Mouse (Mus musculus) gastrocnemius, postnatal 4 days (tissue): ENCODE data around the gene Gm26938. TPM values are rescaled to one million over a fixed set of nuclear protein-coding genes. Genes with fewer than 3 reads are reported as not detected.
A peak's percentile ranks its signal among the peaks of the same experiment; 100 is the strongest.

ENCODE experiments used
- DNase-seq, 2 experiments: peaks; one replicate each; pipeline ENCODE4 v3.0.0; 2021 to 2022; ENCODE audit warnings: low spot score in 2 of 2, mixed read lengths in 2 of 2
- long read RNA-seq, 2 experiments: library from polyadenylated mRNA; stranded (forward); transcript quantifications; one replicate each; pipeline ENCODE4 v2.0.0; 2021
- total RNA-seq, 2 experiments: library from RNA; stranded (reverse); gene quantifications; 2 replicates each; pipeline ENCODE4 v1.2.3; 2021

The Gm26938 gene
- not detected for total RNA-seq
- long read RNA-seq, experiment 1: 0 reads
- long read RNA-seq, experiment 2: 0 reads

DNA sequence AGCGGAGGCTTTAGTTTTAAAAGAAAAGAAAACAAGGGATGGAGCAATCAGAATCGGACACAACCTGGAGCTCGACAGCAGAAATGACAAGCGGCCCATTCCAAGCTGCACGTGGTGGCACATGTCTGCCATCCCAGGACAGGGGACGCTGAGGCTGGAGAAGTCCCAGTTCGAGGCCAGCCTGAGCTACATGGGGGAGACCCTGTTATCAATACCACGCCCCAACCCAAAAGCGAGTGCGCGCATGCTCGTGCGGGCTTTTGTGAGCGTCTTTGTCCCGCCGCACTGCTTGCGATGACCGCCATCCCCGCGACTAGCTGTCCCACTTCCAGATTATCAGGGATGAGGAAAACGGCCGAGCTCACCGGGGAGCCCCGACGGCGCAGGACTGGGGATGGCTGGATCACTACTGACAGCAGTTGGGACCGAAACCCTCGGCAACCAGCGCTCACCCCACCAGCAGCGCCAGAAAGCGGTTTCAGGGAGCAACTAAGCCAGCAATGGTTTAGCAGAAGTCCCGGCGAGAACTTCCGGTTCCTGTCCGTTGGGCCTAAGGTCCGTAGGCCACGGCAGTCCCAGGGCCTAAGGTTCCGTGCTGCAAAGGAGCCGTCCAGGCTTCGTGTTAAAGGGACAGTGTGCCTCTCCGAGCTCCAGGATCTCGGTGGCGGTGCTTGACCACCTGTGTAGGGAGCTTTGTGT, at the start of gene Gm26938, which contains the start of gene Psmg3:
Gene Gm26938 (minus strand): TSS at position 51 of the 699 bp plus-strand sequence.
Gene Psmg3 (minus strand): TSS at position 529 of the 699 bp plus-strand sequence.
- peak; percentile 73 to 85 for DNase-seq

DNA sequence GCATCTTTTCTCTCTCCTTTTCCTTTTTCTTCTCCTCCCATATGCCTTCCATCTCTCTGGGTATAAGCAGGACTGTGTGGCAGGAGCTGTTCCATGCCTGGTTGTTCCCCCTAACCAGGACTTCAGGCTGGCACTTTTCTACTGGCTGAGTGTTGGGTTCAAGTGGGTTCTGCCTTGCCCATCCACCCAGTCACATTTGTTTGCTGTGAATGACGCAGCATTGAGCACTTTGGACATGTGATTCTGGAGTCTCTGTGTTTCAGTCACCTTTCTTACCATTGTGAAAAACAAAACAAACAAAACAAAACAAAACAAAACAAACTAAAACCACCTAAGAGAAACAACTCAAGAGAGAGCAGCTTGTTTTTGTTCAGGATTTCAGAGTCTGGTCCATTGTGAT, 45.3 kb upstream of the Gm26938 start:
- no peak for DNase-seq

DNA sequence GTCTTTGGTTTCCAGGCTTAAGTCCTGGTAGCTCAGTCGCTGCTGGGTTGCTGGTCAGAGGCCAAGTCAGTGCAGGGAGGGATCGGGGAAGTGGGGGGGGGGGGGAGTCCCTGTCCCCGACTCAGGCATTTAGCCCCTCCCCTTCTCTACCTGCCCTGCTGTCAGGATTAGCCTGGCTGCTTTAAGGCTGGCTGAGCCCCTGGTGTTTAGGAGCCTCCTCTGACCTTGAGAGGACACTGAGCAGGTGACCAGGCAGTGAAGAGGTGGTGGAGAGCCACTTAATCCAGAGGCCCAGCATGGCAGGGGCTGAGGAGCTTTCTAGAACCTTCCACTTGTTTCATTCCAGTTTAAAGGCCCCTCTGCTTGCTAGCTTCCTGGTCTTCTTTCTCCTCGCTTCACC, 44.7 kb upstream of the Gm26938 start:
- DNase-seq: no peak

DNA sequence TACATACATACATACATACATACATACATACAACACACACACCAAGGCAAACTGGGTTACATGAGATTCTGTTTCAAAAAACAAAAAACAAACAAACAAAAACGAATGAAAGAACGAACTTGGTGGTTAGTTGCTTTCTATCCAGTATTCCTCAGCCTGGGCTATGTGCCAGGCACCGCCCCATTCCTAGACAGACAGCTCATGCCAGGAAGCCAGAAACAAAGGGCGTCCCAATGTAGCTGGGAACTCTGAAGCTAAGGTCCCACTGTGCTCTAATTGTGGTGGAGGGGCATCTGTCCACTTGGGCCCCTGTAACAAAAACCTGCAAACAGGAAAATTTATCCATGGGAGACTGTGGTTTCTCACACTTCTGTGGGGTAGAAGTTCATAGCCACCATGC, 36.6 kb upstream of the Gm26938 start:
- peak in 1 of 2 experiments; percentile 62 for DNase-seq

GRCm38 (mm10) chr5:139860328-139861104, 34.3 kb upstream of the Gm26938 start:
- DNase-seq: no peak

DNA sequence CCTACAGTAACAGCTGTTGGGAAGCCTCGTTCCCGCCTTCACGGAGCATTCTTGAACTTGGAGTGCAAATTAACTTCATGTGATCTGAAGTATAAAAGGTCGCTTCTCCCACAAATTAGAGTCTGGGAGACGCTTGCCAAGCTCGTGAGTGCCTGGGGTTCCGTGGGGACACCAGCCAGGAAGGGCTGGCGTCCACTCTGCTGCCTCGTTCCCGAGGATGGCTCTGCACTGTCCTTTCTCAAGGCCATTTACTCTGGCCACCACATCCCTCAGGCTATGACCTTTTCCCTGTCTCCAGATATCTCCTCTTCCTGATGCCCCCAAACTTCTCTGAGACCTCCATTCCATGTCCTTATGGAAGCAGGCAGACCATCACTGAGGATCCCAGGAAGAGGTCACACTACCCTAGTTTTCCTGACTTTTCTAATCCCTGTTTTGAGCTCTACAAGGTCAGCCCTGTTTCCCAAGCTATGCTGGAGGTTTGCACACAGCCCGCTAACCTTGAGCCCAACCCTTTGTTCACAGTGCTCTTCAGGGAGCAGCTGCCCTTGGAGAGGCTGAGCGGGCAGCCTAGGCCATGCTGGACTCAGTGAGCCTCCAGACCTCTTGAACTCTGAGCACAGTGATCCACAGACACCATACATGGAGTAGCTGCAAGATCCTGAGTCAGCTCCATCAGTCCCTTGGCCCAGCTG, 23.6 kb upstream of the Gm26938 start:
- DNase-seq: peak in 1 of 2 experiments; percentile 20

DNA sequence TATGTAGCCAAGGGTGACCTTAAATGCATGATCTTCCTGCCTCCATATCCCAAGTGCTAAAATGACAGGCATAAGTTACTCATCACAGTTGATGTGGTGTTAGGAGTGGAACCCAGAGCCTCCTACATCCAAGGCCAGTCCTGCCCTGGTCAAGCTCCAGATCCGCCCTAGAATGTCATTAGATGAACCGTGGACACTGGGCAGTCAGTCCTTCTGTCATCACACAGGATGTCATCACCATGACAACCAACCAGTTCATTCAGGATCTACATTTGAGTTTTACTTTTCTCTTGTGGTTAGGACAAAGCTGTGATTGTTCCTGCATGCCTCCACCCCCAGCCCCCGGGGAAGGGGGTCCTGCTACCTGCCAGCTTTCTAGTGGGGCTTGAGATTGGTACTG, 12.9 kb upstream of the Gm26938 start:
- DNase-seq: no peak

DNA sequence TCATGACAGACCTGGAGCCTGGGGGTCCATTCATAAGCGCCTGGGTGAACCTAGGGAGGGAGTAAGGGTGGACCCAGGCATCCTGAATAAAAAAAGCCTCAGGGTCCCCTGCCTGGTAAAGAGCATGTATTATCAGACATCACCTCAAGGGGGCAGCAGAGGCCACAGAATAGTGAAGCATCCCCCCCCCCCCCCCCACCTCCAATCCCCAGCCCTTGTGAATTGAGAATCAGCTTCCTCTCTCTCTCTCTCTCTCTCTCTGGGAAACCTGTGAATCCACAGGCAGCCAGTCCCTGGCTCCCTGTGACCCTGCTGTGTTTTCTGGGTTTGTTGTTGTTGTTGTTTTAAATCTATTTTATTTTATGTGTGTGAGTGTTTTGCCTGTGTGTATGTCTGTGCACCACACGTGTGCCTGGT, 12.3 kb upstream of the Gm26938 start:
- DNase-seq: peak in 1 of 2 experiments; percentile 63

- DNase-seq: no peak
Observed at GRCm38 (mm10) chr5:139835706-139836105, 9.5 kb upstream of the Gm26938 start.

DNA sequence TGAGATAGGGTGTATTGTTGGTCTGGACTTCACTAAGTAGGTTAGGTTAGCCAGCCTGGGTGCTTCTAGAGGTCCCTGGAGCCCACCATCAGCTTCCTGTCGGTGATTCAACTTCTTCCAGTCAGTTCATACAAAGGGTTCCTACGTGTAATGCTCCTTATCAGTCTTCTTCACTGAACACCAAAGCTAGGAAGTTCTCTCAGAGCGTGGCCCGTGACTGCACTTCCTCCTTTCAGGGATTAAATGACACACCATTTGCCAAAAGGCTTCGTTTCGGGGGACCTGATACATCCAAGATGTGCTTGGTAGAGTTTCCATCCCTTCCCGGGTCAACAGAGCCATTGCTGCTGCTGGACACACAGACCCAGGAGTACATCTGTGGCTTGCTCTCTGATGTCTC, 5.9 kb upstream of the Gm26938 start:
- DNase-seq: no peak

- no peak for DNase-seq
Observed at GRCm38 (mm10) chr5:139830734-139831133, 4.5 kb upstream of the Gm26938 start.

GRCm38 (mm10) chr5:139829384-139829783, 3.2 kb upstream of the Gm26938 start:
- DNase-seq: no peak

DNA sequence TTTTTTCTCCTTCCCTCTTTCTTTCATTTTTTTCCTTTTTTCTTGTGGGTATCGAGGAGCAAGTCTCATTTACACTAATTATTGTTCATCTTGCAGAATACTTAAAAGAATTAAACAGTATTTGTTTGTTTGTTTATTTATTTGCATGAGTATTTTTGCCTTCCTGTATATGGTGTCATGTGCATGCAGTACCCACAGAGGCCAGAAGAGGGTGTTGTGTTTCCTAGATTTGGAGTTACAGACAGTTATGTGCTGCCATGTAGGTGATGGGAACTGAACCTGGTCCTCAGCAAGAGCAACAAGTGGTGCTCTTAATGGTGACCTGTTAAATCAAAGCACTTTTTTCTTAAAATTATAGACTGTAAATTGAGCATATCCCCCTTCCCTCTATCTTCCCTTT, 1.4 kb upstream of the Gm26938 start:
- no peak for DNase-seq

- DNase-seq: no peak
Observed at GRCm38 (mm10) chr5:139825947-139826346, 260 bp downstream of the Gm26938 start.

DNA sequence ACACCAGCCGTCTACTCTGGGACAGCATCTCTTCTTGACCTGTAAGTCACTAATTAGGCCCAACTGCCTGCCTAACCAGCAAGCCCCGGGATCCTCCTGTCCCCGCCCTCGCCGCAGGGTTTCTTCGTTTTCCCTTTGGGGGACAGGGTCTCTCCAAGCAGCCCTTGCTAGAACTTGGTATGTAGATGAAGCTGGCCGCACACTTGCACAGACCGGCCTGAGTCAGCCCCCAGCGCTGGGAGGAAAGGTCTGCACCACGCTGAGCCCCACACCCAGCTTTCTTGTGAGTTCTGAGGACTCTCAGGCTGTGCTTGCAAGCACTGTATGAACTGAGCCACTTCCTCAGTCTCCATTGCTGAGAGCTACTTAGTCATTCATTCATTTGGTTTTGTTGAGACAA, 1.7 kb downstream of the Gm26938 start:
- DNase-seq: no peak

DNA sequence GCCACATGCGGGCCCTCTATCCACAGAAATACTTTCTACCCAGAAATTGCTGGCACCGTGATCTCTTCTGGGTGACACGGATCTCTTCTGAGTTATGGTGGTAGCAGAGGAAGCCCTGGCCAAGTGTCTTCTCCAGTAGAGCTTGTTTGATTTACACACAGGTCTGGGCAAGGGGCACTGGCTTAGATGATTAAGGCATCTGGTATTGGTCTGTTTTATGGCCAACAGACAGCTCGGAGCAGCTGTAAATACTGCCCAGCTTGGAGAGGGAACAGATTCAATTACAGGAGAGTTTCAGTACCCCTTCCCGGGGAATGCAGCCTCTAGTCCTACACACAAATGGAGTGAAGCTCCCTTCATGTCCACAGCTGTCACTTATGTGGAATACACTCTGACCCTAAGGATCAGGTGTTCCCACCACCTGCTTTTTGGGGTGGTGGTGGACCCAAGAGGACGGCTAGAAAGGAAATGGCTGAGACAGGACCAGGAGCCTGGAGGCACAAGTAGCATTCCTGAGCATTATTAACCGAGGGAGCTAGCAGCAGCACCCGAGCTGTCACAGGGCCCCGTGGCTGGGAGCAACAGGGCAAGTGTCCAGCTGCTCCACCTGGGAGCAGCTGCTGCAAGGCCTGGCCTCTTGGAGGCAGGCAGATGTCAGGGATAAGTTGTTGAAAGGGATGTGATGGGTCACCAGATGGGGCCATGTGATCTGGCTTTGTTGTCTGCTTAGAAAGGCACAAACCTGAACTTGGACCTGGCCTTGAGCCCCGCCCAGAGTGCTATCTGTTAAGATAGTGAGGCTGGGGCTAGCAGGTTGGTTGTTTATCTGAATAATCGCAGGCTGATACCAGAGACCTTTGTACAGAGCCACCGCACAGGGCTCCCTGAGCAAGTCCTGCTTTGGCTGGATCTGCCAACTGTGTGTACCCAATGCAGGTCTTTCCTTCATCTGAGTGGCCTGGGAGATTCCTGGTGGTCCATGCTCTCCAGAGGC, 4.4 kb downstream of the Gm26938 start:
- no peak for DNase-seq

GRCm38 (mm10) chr5:139819538-139820181, 6.5 kb downstream of the Gm26938 start, which contains the start of gene Tmem184a:
Gene Tmem184a, minus strand, starts transcription at chr5:139819917.
- DNase-seq: no peak

DNA sequence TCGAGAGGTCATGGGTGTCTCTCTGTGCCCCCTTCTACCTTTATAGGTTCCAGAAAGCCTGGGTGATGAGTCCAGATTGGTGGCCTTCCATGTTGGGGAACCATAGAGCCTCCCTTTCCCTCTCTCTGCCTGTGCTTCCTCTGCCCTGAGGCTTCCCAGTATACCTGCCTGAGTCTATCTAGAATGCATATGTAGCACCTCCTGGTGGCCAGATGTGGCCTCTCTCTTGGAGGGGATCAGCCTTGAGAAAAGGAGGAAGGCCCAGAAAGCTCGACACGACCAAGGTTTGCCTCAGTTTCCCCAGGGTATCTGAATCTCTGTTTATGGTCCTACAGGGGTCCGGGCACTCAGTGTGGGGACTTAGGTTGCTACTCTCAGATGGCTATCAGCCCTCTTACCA, 7.4 kb downstream of the Gm26938 start:
- DNase-seq: no peak

- no peak for DNase-seq
Observed at GRCm38 (mm10) chr5:139818056-139818455, 8.2 kb downstream of the Gm26938 start.

DNA sequence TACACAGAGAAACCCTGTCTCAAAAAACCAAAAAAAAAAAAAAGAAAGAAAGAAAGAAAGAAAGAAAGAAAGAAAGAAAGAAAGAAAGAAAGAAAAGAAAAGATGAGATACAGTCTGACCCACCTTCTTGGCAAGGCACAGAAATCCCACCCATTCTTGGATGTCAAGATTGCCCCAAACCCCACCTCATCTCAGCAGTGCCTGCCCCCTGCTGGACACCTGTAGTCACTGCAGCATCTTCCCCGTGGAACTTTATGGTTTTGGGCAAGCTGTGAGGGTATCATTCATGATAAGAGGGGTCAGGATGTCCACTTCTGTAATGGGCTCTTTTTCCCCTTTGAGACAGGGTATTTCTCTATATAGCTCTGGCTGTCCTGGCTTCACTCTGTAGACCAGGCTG, 8.9 kb downstream of the Gm26938 start:
- no peak for DNase-seq
